ENCODE assay signal across 30 mouse cellular contexts in genomic region chr17:57201841-57202724, GRCm38 (mm10). TPM values are rescaled to one million over a fixed set of nuclear protein-coding genes. Genes with fewer than 3 reads are reported as not detected.
DNase-seq lines count a peak whose midpoint lies in the region; ATAC-seq and TF ChIP-seq lines count a peak whose summit lies in the region.
"Had no signal": no experiment of that assay in that cellular context is flagged by ENCODE, and none has a peak within 500 bp of the region (broad histone marks: within the 10 kb centered on the region; RNA-seq: fewer than 3 reads in every experiment).

No protein-coding gene starts in this region.

- TF ChIP-seq CTCF in kidney, adult 2 months (conservative IDR thresholded peaks at IDR 0.05; ENCODE audit: insufficient read depth, insufficient read length, low read depth, low read length): no peak

- intact Hi-C loops in gastrocnemius, postnatal 14 days (cut with DNase I; ENCODE audit: low total_unique reads): no loop called here

- TF ChIP-seq POLR2A in kidney, adult 2 months (IDR thresholded peaks at IDR 0.05; ENCODE audit: low read depth, low read length): no peak

- no peak overlapping the region for H3K9ac ChIP-seq in kidney, embryonic 15.5 days
- H3K9ac ChIP-seq in intestine, embryonic 15.5 days: no peak overlapping the region
- H3K9ac ChIP-seq in liver, embryonic 16.5 days (ENCODE audit: low read depth, low read length): no peak overlapping the region
- H3K9ac ChIP-seq in neural tube, embryonic 15.5 days (replicated peaks): no peak overlapping the region
- H3K9ac ChIP-seq: heart, embryonic 12.5 days; limb, embryonic 13.5 days; lung, embryonic 15.5 days; midbrain, embryonic 13.5 days had no signal

- H3K4me3 ChIP-seq in kidney, adult 2 months (ENCODE audit: insufficient read depth, low read depth, low read length): no peak overlapping the region
- no peak overlapping the region for H3K4me3 ChIP-seq in kidney, embryonic 15.5 days (replicated peaks)
- no peak overlapping the region for H3K4me3 ChIP-seq in intestine, embryonic 15.5 days (replicated peaks)
- no peak overlapping the region for H3K4me3 ChIP-seq in liver, embryonic 16.5 days (ENCODE audit: low read depth, low read length)
- no peak overlapping the region for H3K4me3 ChIP-seq in neural tube, embryonic 15.5 days (replicated peaks)
- H3K4me3 ChIP-seq: heart, embryonic 12.5 days; limb, embryonic 13.5 days; lung, embryonic 15.5 days; megakaryocyte, embryonic 14.5 days; midbrain, embryonic 13.5 days had no signal

- no peak; the same call in 1 of the 2 replicates for ATAC-seq in kidney, embryonic 15.5 days (replicated peaks; ENCODE audit: low FRiP score)
- ATAC-seq in intestine, embryonic 15.5 days: peak; percentile 83
- peak; percentile 71 for ATAC-seq in liver, embryonic 16.5 days (ENCODE audit: low read depth)
- no peak for ATAC-seq in neural tube, embryonic 15.5 days (ENCODE audit: low FRiP score)
- ATAC-seq: forebrain, embryonic 14.5 days; midbrain, embryonic 13.5 days had no signal

- H3K27me3 ChIP-seq in kidney, adult 2 months (replicated peaks; ENCODE audit: control insufficient read depth, insufficient read depth, low read length): no peaks in the 10 kb centered on the region
- no peaks in the 10 kb centered on the region for H3K27me3 ChIP-seq in kidney, embryonic 15.5 days
- no peaks in the 10 kb centered on the region for H3K27me3 ChIP-seq in intestine, embryonic 15.5 days (replicated peaks)
- no peaks in the 10 kb centered on the region for H3K27me3 ChIP-seq in liver, embryonic 16.5 days (ENCODE audit: control insufficient read depth, insufficient read depth, low read depth, low read length)
- H3K27me3 ChIP-seq in neural tube, embryonic 15.5 days (replicated peaks): no peaks in the 10 kb centered on the region
- H3K27me3 ChIP-seq: lung, embryonic 15.5 days; megakaryocyte, embryonic 14.5 days; midbrain, embryonic 13.5 days had no signal

- H3K9me3 ChIP-seq in kidney, embryonic 15.5 days (replicated peaks): no peaks in the 10 kb centered on the region
- H3K9me3 ChIP-seq in intestine, embryonic 15.5 days: no peaks in the 10 kb centered on the region
- no peaks in the 10 kb centered on the region for H3K9me3 ChIP-seq in liver, embryonic 16.5 days (replicated peaks; ENCODE audit: control insufficient read depth, low read length)
- H3K9me3 ChIP-seq in neural tube, embryonic 15.5 days (replicated peaks): no peaks in the 10 kb centered on the region
- H3K9me3 ChIP-seq: G1E; heart, embryonic 12.5 days; limb, embryonic 13.5 days; lung, embryonic 15.5 days; midbrain, embryonic 13.5 days had no signal

- no peak overlapping the region for H3K4me2 ChIP-seq in kidney, embryonic 15.5 days
- no peak overlapping the region for H3K4me2 ChIP-seq in intestine, embryonic 15.5 days (replicated peaks)
- H3K4me2 ChIP-seq in liver, embryonic 16.5 days (ENCODE audit: low read depth, low read length): no peak overlapping the region
- H3K4me2 ChIP-seq in neural tube, embryonic 15.5 days: no peak overlapping the region
- H3K4me2 ChIP-seq: heart, embryonic 12.5 days; limb, embryonic 13.5 days; lung, embryonic 15.5 days; midbrain, embryonic 13.5 days had no signal

- DNase-seq in kidney, adult 2 months: peak; percentile 52
- peak; percentile 28 for DNase-seq in 3T3-L1 (ENCODE audit: low read depth, low spot score)
- no peak for DNase-seq in gastrocnemius, postnatal 14 days
- no peak for DNase-seq in cerebellum, postnatal 25 days
- DNase-seq: adrenal gland, adult 8-10 months; B cell, adult 2 months; cerebellum, adult 2 months; heart, adult 18-20 months; heart, postnatal 10 days; kidney, postnatal 4 days; lung, postnatal 36 days; right cerebral cortex, postnatal 14 days; thymus, postnatal 36 days had no signal

- WGBS in kidney, adult 2 months: 61% methylated on average over 10 of the region's 10 CpGs
- 77% methylated on average over 10 of the region's 10 CpGs for WGBS in kidney, embryonic 15.5 days
- 60% methylated on average over 10 of the region's 10 CpGs for WGBS in intestine, embryonic 15.5 days
- WGBS in liver, embryonic 16.5 days (ENCODE audit: insufficient replicate concordance): 43% methylated on average over 10 of the region's 10 CpGs
- 84% methylated on average over 10 of the region's 10 CpGs for WGBS in neural tube, embryonic 15.5 days

- peaks cover 3% of the 10 kb centered on the region; the same call in 1 of the 2 replicates for H3K4me1 ChIP-seq in kidney, adult 2 months (ENCODE audit: control insufficient read depth, insufficient read depth, low read length)
- H3K4me1 ChIP-seq in kidney, embryonic 15.5 days: no peaks in the 10 kb centered on the region
- no peaks in the 10 kb centered on the region; the same call in 1 of the 2 replicates for H3K4me1 ChIP-seq in intestine, embryonic 15.5 days (replicated peaks)
- peaks cover 5% of the 10 kb centered on the region for H3K4me1 ChIP-seq in liver, embryonic 16.5 days (ENCODE audit: control insufficient read depth, low read depth, low read length)
- H3K4me1 ChIP-seq in neural tube, embryonic 15.5 days: no peaks in the 10 kb centered on the region
- H3K4me1 ChIP-seq: heart, embryonic 12.5 days; limb, embryonic 13.5 days; lung, embryonic 15.5 days; midbrain, embryonic 13.5 days had no signal

- peak overlapping the region; percentile 42 for H3K27ac ChIP-seq in kidney, adult 2 months (ENCODE audit: insufficient read depth, low read depth, low read length)
- H3K27ac ChIP-seq in kidney, embryonic 15.5 days: no peak overlapping the region
- H3K27ac ChIP-seq in intestine, embryonic 15.5 days: 0 out of 2 replicates have a peak overlapping the region, but pooled peaks have one; percentile 13
- H3K27ac ChIP-seq in liver, embryonic 16.5 days (ENCODE audit: low read length): no peak overlapping the region
- no peak overlapping the region for H3K27ac ChIP-seq in neural tube, embryonic 15.5 days (replicated peaks)
- H3K27ac ChIP-seq: limb, embryonic 13.5 days; lung, embryonic 15.5 days; midbrain, embryonic 13.5 days had no signal

- no peaks in the 10 kb centered on the region for H3K36me3 ChIP-seq in kidney, adult 2 months (ENCODE audit: control insufficient read depth, insufficient read depth, low read length)
- no peaks in the 10 kb centered on the region for H3K36me3 ChIP-seq in kidney, embryonic 15.5 days
- H3K36me3 ChIP-seq in intestine, embryonic 15.5 days: no peaks in the 10 kb centered on the region
- H3K36me3 ChIP-seq in liver, embryonic 16.5 days (ENCODE audit: control insufficient read depth, insufficient read depth): no peaks in the 10 kb centered on the region
- H3K36me3 ChIP-seq in neural tube, embryonic 15.5 days: no peaks in the 10 kb centered on the region
- H3K36me3 ChIP-seq: G1E; heart, embryonic 12.5 days; limb, embryonic 13.5 days; lung, embryonic 15.5 days; midbrain, embryonic 13.5 days had no signal

RNA-seq across cellular contexts. Expression of gene Tnfsf14, which starts 8.1 kb away (rescaled TPM):
- polyA plus RNA-seq in kidney, adult 2 months (2012; rRNA removed): 0.35 and 0.44 TPM in 2 replicates
- polyA plus RNA-seq in kidney, embryonic 15.5 days (2015; fragmentation: Nextera tagmentation; extraction: Ambion mirVana): 0.08 TPM in 1 of 2 replicates, not detected in the other
- polyA plus RNA-seq in intestine, embryonic 15.5 days (2015; fragmentation: Nextera tagmentation; extraction: Ambion mirVana): 0.23 and 0.29 TPM in 2 replicates
- polyA plus RNA-seq in liver, embryonic 16.5 days (2015; fragmentation: Nextera tagmentation; extraction: Ambion mirVana): 1.3 and 1.4 TPM in 2 replicates
- not detected for total RNA-seq in gastrocnemius, postnatal 14 days (2021)
- 0.37 TPM in 1 of 2 replicates, not detected in the other for polyA plus RNA-seq in neural tube, embryonic 15.5 days (2015; fragmentation: Nextera tagmentation; extraction: Ambion mirVana)
- total RNA-seq: gastrocnemius, adult 8-10 months; heart, postnatal 10 days; left cerebral cortex, adult 18-20 months; left cerebral cortex, postnatal 25 days had no signal
- polyA plus RNA-seq: cerebellum, adult 2 months; forebrain, embryonic 14.5 days; frontal cortex, adult 2 months; midbrain, embryonic 13.5 days had no signal

RNA-seq across cellular contexts. Expression of gene C3, which starts 25.9 kb away (rescaled TPM):
- 51.5 and 69.4 TPM in 2 replicates for polyA plus RNA-seq in kidney, adult 2 months (2012; rRNA removed)
- polyA plus RNA-seq in kidney, embryonic 15.5 days (2015; fragmentation: Nextera tagmentation; extraction: Ambion mirVana): 2.3 and 5.4 TPM in 2 replicates
- polyA plus RNA-seq in intestine, embryonic 15.5 days (2015; fragmentation: Nextera tagmentation; extraction: Ambion mirVana): 4.3 and 7.7 TPM in 2 replicates
- polyA plus RNA-seq in liver, embryonic 16.5 days (2015; fragmentation: Nextera tagmentation; extraction: Ambion mirVana): 494 and 609 TPM in 2 replicates
- 1 to 10 TPM in 1 of 2 experiments, under 1 TPM in 1; 0.60 to 1.2 TPM for total RNA-seq in gastrocnemius, postnatal 14 days (2021)
- polyA plus RNA-seq in neural tube, embryonic 15.5 days (2015; fragmentation: Nextera tagmentation; extraction: Ambion mirVana): 3.7 and 4.0 TPM in 2 replicates

RNA-seq across cellular contexts. Expression of gene Gpr108, which starts 46.2 kb away (rescaled TPM):
- polyA plus RNA-seq in kidney, adult 2 months (2012; rRNA removed): 36.7 and 39.6 TPM in 2 replicates
- polyA plus RNA-seq in kidney, embryonic 15.5 days (2015; fragmentation: Nextera tagmentation; extraction: Ambion mirVana): 35.6 and 39.5 TPM in 2 replicates
- 32.6 and 34.7 TPM in 2 replicates for polyA plus RNA-seq in intestine, embryonic 15.5 days (2015; fragmentation: Nextera tagmentation; extraction: Ambion mirVana)
- polyA plus RNA-seq in liver, embryonic 16.5 days (2015; fragmentation: Nextera tagmentation; extraction: Ambion mirVana): 11.4 and 12.6 TPM in 2 replicates
- 10 to 100 TPM; 21.8 to 24.6 TPM for total RNA-seq in gastrocnemius, postnatal 14 days (2021)
- polyA plus RNA-seq in neural tube, embryonic 15.5 days (2015; fragmentation: Nextera tagmentation; extraction: Ambion mirVana): 23.3 and 27.6 TPM in 2 replicates

RNA-seq across cellular contexts. Expression of gene Trip10, which starts 47.2 kb away (rescaled TPM):
- 30.4 and 35.6 TPM in 2 replicates for polyA plus RNA-seq in kidney, adult 2 months (2012; rRNA removed)
- 44.5 and 47.5 TPM in 2 replicates for polyA plus RNA-seq in kidney, embryonic 15.5 days (2015; fragmentation: Nextera tagmentation; extraction: Ambion mirVana)
- polyA plus RNA-seq in intestine, embryonic 15.5 days (2015; fragmentation: Nextera tagmentation; extraction: Ambion mirVana): 45.2 and 46.1 TPM in 2 replicates
- 10.4 TPM in 2 replicates for polyA plus RNA-seq in liver, embryonic 16.5 days (2015; fragmentation: Nextera tagmentation; extraction: Ambion mirVana)
- 10 to 100 TPM; 69.4 to 75.6 TPM for total RNA-seq in gastrocnemius, postnatal 14 days (2021)
- polyA plus RNA-seq in neural tube, embryonic 15.5 days (2015; fragmentation: Nextera tagmentation; extraction: Ambion mirVana): 9.3 and 15.9 TPM in 2 replicates

RNA-seq across cellular contexts. Expression of gene Cd70, which starts 52.5 kb away (rescaled TPM):
- 0.13 TPM in 1 of 2 replicates, not detected in the other for polyA plus RNA-seq in kidney, adult 2 months (2012; rRNA removed)
- polyA plus RNA-seq in kidney, embryonic 15.5 days (2015; fragmentation: Nextera tagmentation; extraction: Ambion mirVana): 0.38 TPM in 1 of 2 replicates, not detected in the other
- 0.23 TPM in 1 of 2 replicates, not detected in the other for polyA plus RNA-seq in intestine, embryonic 15.5 days (2015; fragmentation: Nextera tagmentation; extraction: Ambion mirVana)
- not detected in 2 replicates for polyA plus RNA-seq in liver, embryonic 16.5 days (2015; fragmentation: Nextera tagmentation; extraction: Ambion mirVana)
- not detected for total RNA-seq in gastrocnemius, postnatal 14 days (2021)
- 1.7 and 1.8 TPM in 2 replicates for polyA plus RNA-seq in neural tube, embryonic 15.5 days (2015; fragmentation: Nextera tagmentation; extraction: Ambion mirVana)
- total RNA-seq: adrenal gland, adult 8-10 months; G1E; gastrocnemius, adult 8-10 months; heart, adult 18-20 months; heart, postnatal 10 days; left cerebral cortex, adult 18-20 months; monocyte, adult 5-6 weeks had no signal
- polyA plus RNA-seq: embryonic facial prominence, embryonic 14.5 days; G1E; heart, embryonic 12.5 days; limb, embryonic 13.5 days; lung, embryonic 15.5 days had no signal

Comparison
In these comparisons a context has a peak if more than half of its experiments do, and no peak if none do; other contexts are left out.
1. H3K27ac ChIP-seq: peak in kidney, adult 2 months (single experiment) and intestine, embryonic 15.5 days (single experiment); none in kidney, embryonic 15.5 days (single experiment), liver, embryonic 16.5 days (single experiment) and neural tube, embryonic 15.5 days (single experiment).
2. DNase-seq: peak in kidney, adult 2 months (single experiment) and 3T3-L1 (single experiment); none in gastrocnemius, postnatal 14 days (single experiment) and cerebellum, postnatal 25 days (0 of 2).
3. ATAC-seq: peak in intestine, embryonic 15.5 days (single experiment) and liver, embryonic 16.5 days (single experiment); none in kidney, embryonic 15.5 days (single experiment) and neural tube, embryonic 15.5 days (single experiment).